Mouse (Mus musculus): ENCODE measurements around the gene Parg. TPM values are rescaled to one million over a fixed set of nuclear protein-coding genes. Genes with fewer than 3 reads are reported as not detected.

The Parg gene
- total and polyA plus RNA-seq, 3 experiments: 36.3 to 66.1 (median 40.6) TPM

GRCm38 (mm10) chr14:32336547-32336946 lies 134.8 kb downstream of the Parg start:
- in situ Hi-C loops (cut with MboI; ENCODE audit: low pct_ligation_motif_present, low pct_unique_long_range_greater_than_20kb, low sequenced_read_pairs): no loop called here
- dilution Hi-C loops (cut with MboI; ENCODE audit: extremely low pct_ligation_motif_present, extremely low pct_unique_long_range_greater_than_20kb, low sequenced_read_pairs): no loop called here
- Histone ChIP-seq H3K27me3 (replicated peaks) (no peaks in the 10 kb centered on the region), H3K4me1 (ENCODE audit: control insufficient read depth in 1 of 2, insufficient read depth in 2 of 2) (peaks cover 3 to 14% of the 10 kb centered on the region in 2 experiments; a peak in 3 of 4 replicates), H3K4me2 (ENCODE audit: insufficient read depth, low read depth, poor library complexity, severe bottlenecking) (no peak overlapping the region), H3K4me3 (replicated peaks in 1 of 3; ENCODE audit: low read depth in 2 of 3, low read length in 2 of 3, poor library complexity in 1 of 3) (no peak overlapping the region), H3K9me3 (replicated peaks; ENCODE audit: low read length) (no peaks in the 10 kb centered on the region), H3K36me3 (replicated peaks in 1 of 2; ENCODE audit: control insufficient read depth in 1 of 2, insufficient read depth in 1 of 2, low read length in 1 of 2) (peaks cover 16 to 70% of the 10 kb centered on the region in 2 experiments), H3K9ac (ENCODE audit: insufficient read depth, low read depth) (no peak overlapping the region), H3K79me2 (replicated peaks; ENCODE audit: control insufficient read depth, extremely low read depth, insufficient read depth, poor library complexity, severe bottlenecking) (no peaks in the 10 kb centered on the region), H3K27ac (ENCODE audit: insufficient read depth, low read depth) (no peak overlapping the region)
- DNase-seq (ENCODE audit: extremely low read depth): no peak
- TF ChIP-seq MAX (IDR thresholded peaks at IDR 0.05; ENCODE audit: low read length) (no peak), IRF4 (IDR thresholded peaks at IDR 0.05; ENCODE audit: low read depth, low read length) (no peak), MYC (IDR thresholded peaks at IDR 0.05; ENCODE audit: low read depth, low read length) (no peak), CTCF (conservative IDR thresholded peaks at IDR 0.05 in 1 of 2, IDR thresholded peaks at IDR 0.05 in 1 of 2; ENCODE audit: low read depth in 2 of 2, low read length in 2 of 2) (no peak), SMC3 (IDR thresholded peaks at IDR 0.05; ENCODE audit: low read depth, low read length) (no peak), ZNF384 (IDR thresholded peaks at IDR 0.05; ENCODE audit: low read depth, low read length) (no peak), MAZ (IDR thresholded peaks at IDR 0.05; ENCODE audit: low read depth, low read length) (no peak), TBP (conservative IDR thresholded peaks at IDR 0.05; ENCODE audit: low read depth, low read length) (no peak), UBTF (IDR thresholded peaks at IDR 0.05; ENCODE audit: low read depth, low read length) (no peak), JUND (conservative IDR thresholded peaks at IDR 0.05; ENCODE audit: low read depth, low read length) (no peak), EP300 (IDR thresholded peaks at IDR 0.05; ENCODE audit: low read length) (no peak), ZC3H11A (IDR thresholded peaks at IDR 0.05; ENCODE audit: low read depth, low read length) (no peak), KAT2A (IDR thresholded peaks at IDR 0.05; ENCODE audit: insufficient replicate concordance, low read length) (no peak), RCOR1 (conservative IDR thresholded peaks at IDR 0.05; ENCODE audit: low read depth, low read length) (no peak), RAD21 (IDR thresholded peaks at IDR 0.05; ENCODE audit: low read depth, low read length) (no peak), CHD1 (IDR thresholded peaks at IDR 0.05; ENCODE audit: low read depth, low read length) (no peak), CHD2 (IDR thresholded peaks at IDR 0.05; ENCODE audit: low read length) (no peak)

GRCm38 (mm10) chr14:32341823-32342222 lies 140.1 kb downstream of the Parg start:
- H3K4me2 ChIP-seq (ENCODE audit: insufficient read depth, low read depth, poor library complexity, severe bottlenecking): no peak overlapping the region
- dilution Hi-C loops (cut with MboI; ENCODE audit: extremely low pct_ligation_motif_present, extremely low pct_unique_long_range_greater_than_20kb, low sequenced_read_pairs): no loop called here
- no peak overlapping the region for H3K27ac ChIP-seq (ENCODE audit: insufficient read depth, low read depth)
- in situ Hi-C loops (cut with MboI; ENCODE audit: low pct_ligation_motif_present, low pct_unique_long_range_greater_than_20kb, low sequenced_read_pairs): no loop called here
- H3K36me3 ChIP-seq (replicated peaks in 1 of 2; ENCODE audit: control insufficient read depth in 1 of 2, insufficient read depth in 1 of 2, low read length in 1 of 2): peaks cover 9 to 88% of the 10 kb centered on the region in 2 experiments
- DNase-seq (ENCODE audit: extremely low read depth): no peak
- H3K4me3 ChIP-seq (replicated peaks in 1 of 3; ENCODE audit: low read depth in 2 of 3, low read length in 2 of 3, poor library complexity in 1 of 3): no peak overlapping the region
- no peak for TF ChIP-seq EP300 (IDR thresholded peaks at IDR 0.05; ENCODE audit: low read length)
- no peak for TF ChIP-seq POLR2AphosphoS2 (IDR thresholded peaks at IDR 0.05; ENCODE audit: low read depth, low read length)
- TF ChIP-seq RAD21 (IDR thresholded peaks at IDR 0.05; ENCODE audit: low read depth, low read length): no peak
- TF ChIP-seq MXI1 (IDR thresholded peaks at IDR 0.05; ENCODE audit: low read depth, low read length): no peak
- no peak for TF ChIP-seq ZKSCAN1 (IDR thresholded peaks at IDR 0.05; ENCODE audit: borderline replicate concordance, low read depth, low read length)
- no peaks in the 10 kb centered on the region for H3K27me3 ChIP-seq (replicated peaks)
- no peaks in the 10 kb centered on the region for H3K9me3 ChIP-seq (replicated peaks; ENCODE audit: low read length)
- H3K9ac ChIP-seq (ENCODE audit: insufficient read depth, low read depth): no peak overlapping the region
- H3K79me2 ChIP-seq (replicated peaks; ENCODE audit: control insufficient read depth, extremely low read depth, insufficient read depth, poor library complexity, severe bottlenecking): no peaks in the 10 kb centered on the region
- no peaks in the 10 kb centered on the region for H3K4me1 ChIP-seq (ENCODE audit: control insufficient read depth in 1 of 2, insufficient read depth in 2 of 2)
